In genomic region chr10:71361044-71361443, GRCm38 (mm10) we compare ENCODE assay signal across 17 mouse cellular contexts. TPM values are rescaled to one million over a fixed set of nuclear protein-coding genes. Genes with fewer than 3 reads are reported as not detected.
DNase-seq lines count a peak whose midpoint lies in the region; ATAC-seq and TF ChIP-seq lines count a peak whose summit lies in the region.
"Had no signal": no experiment of that assay in that cellular context is flagged by ENCODE, and none has a peak within 500 bp of the region (broad histone marks: within the 10 kb centered on the region; RNA-seq: fewer than 3 reads in every experiment).

No protein-coding gene starts in this region.

- TF ChIP-seq CTCF in layer of hippocampus, adult 2 months (conservative IDR thresholded peaks at IDR 0.05): no peak

- no peak overlapping the region for H3K4me3 ChIP-seq in layer of hippocampus, adult 2 months
- H3K4me3 ChIP-seq: erythroblast, embryonic 14.5 days; limb, embryonic 10.5 days; midbrain, embryonic 12.5 days had no signal

- 0 out of 2 replicates have a peak overlapping the region, but pooled peaks have one; percentile 18 for H3K27ac ChIP-seq in layer of hippocampus, adult 2 months
- H3K27ac ChIP-seq: limb, embryonic 10.5 days; midbrain, embryonic 12.5 days had no signal

- DNase-seq in embryo, embryonic 10.5 days (ENCODE audit: low spot score): peak; percentile 19
- DNase-seq in embryo, embryonic 10 days (ENCODE audit: low spot score): no peak
- DNase-seq in layer of hippocampus, adult 2 months (ENCODE audit: low spot score in 2 of 2): no peak
- DNase-seq in layer of hippocampus, postnatal 36 days: no peak
- peak; percentile 87 for DNase-seq in lung, postnatal 10 days
- peak; percentile 51 for DNase-seq in retina, postnatal 1 day
- DNase-seq in adrenal gland, postnatal 36 days: no peak
- DNase-seq: adrenal gland, adult 8-10 months; cerebellum, adult 9-11 months; gastrocnemius, postnatal 25 days; layer of hippocampus, adult 9-11 months; right cerebral cortex, adult 18-20 months had no signal

- no peak for ATAC-seq in megakaryocyte-erythroid progenitor cell, adult 5-6 weeks (replicated peaks; ENCODE audit: low FRiP score, low TSS enrichment, poor library complexity, severe bottlenecking)
- ATAC-seq: forebrain, embryonic 16.5 days had no signal

RNA-seq across cellular contexts. Expression of gene Ipmk, which starts 13.5 kb away (rescaled TPM):
- total RNA-seq in layer of hippocampus, adult 2 months (2021): 10 to 100 TPM; 39.0 to 40.5 TPM
- total RNA-seq in layer of hippocampus, postnatal 36 days (2021): 10 to 100 TPM; 41.5 to 43.3 TPM
- 10 to 100 TPM; 15.6 to 20.5 TPM for total RNA-seq in adrenal gland, postnatal 36 days (2021)
- 26.2 and 37.2 TPM in 2 replicates for total RNA-seq in megakaryocyte-erythroid progenitor cell, adult 5-6 weeks (2014; fragmentation: Nextera tagmentation)
- total RNA-seq in megakaryocyte-erythroid progenitor cell, adult 5-6 weeks (2017): 42.3 and 49.0 TPM in 2 replicates

RNA-seq across cellular contexts. Expression of gene Cisd1, which starts 16.3 kb away (rescaled TPM):
- 100 to 1,000 TPM; 121 to 136 TPM for total RNA-seq in layer of hippocampus, adult 2 months (2021)
- total RNA-seq in layer of hippocampus, postnatal 36 days (2021): 100 to 1,000 TPM; 126 to 147 TPM
- 100 to 1,000 TPM in 1 of 2 experiments, 10 to 100 TPM in 1; 90.4 to 140 TPM for total RNA-seq in adrenal gland, postnatal 36 days (2021)
- total RNA-seq in megakaryocyte-erythroid progenitor cell, adult 5-6 weeks (2014; fragmentation: Nextera tagmentation): 65.6 and 69.4 TPM in 2 replicates
- total RNA-seq in megakaryocyte-erythroid progenitor cell, adult 5-6 weeks (2017): 19.8 and 20.6 TPM in 2 replicates

Comparison
In these comparisons a context has a peak if more than half of its experiments do, and no peak if none do; other contexts are left out.
1. DNase-seq: peak in embryo, embryonic 10.5 days (single experiment), lung, postnatal 10 days (single experiment) and retina, postnatal 1 day (single experiment); none in embryo, embryonic 10 days (single experiment), layer of hippocampus, adult 2 months (0 of 2), layer of hippocampus, postnatal 36 days (0 of 2) and adrenal gland, postnatal 36 days (0 of 2).